Mouse (Mus musculus) liver, embryonic 16.5 days (tissue): ENCODE data around the gene Zscan26. TPM values are rescaled to one million over a fixed set of nuclear protein-coding genes. Genes with fewer than 3 reads are reported as not detected.
A peak's percentile ranks its signal among the peaks of the same experiment; 100 is the strongest.
"Not testable (repeated sequence)": the region's sequence is repeated elsewhere in the genome, so short reads cannot be mapped to it uniquely, and the experiment has no call there.

ENCODE experiments used
- ATAC-seq: fragments of 200-750 bp; cut with Nextera tagmentation; 2 replicates; pipeline ENCODE4 v1.8.0; 2017; ENCODE audit warnings: low read depth, mild to moderate bottlenecking, moderate number of reproducible peaks, moderate library complexity
- H3K27ac ChIP-seq: fragments of 300-500 bp; sonication (generic); 2 replicates; pipeline ENCODE4 v1.5.1; 2014; ENCODE audit warnings: mild to moderate bottlenecking, low read length
- H3K27me3 ChIP-seq: fragments of 300-500 bp; sonication (generic); 2 replicates; pipeline ENCODE4 v1.6.1; 2014; ENCODE audit warnings: low read depth, low read length, mixed read lengths; ENCODE audit not compliant: control insufficient read depth, insufficient read depth
- H3K36me3 ChIP-seq: fragments of 300-500 bp; sonication (generic); 2 replicates; pipeline ENCODE4 v1.6.1; 2014; ENCODE audit warnings: mild to moderate bottlenecking; ENCODE audit not compliant: control insufficient read depth, insufficient read depth
- H3K4me1 ChIP-seq: fragments of 300-500 bp; sonication (generic); 2 replicates; pipeline ENCODE4 v1.6.1; 2014; ENCODE audit warnings: low read depth, low read length, mixed read lengths; ENCODE audit not compliant: control insufficient read depth
- H3K4me2 ChIP-seq: fragments of 300-500 bp; sonication (generic); 2 replicates; pipeline ENCODE4 v1.6.1; 2014; ENCODE audit warnings: low read depth, low read length, mixed read lengths
- H3K4me3 ChIP-seq: fragments of 300-500 bp; sonication (generic); 2 replicates; pipeline ENCODE4 v1.5.1; 2014; ENCODE audit warnings: low read depth, mild to moderate bottlenecking, low read length
- H3K9ac ChIP-seq: fragments of 300-500 bp; sonication (generic); 2 replicates; pipeline ENCODE4 v1.6.1; 2014; ENCODE audit warnings: low read depth, low read length
- H3K9me3 ChIP-seq: fragments of 300-500 bp; sonication (generic); replicated peaks from 2 replicates; pipeline ENCODE4 v1.6.1; 2016; ENCODE audit warnings: low read length; ENCODE audit not compliant: control insufficient read depth
- WGBS: fragments of 180-500 bp; shearing (Covaris S2); extraction: QIAGEN DNeasy Blood & Tissue Kit; methylation state at CpG from one replicate; pipeline ENCODE4 v1.1.7; 2014; ENCODE audit not compliant: insufficient replicate concordance; 5-methylcytosine and 5-hydroxymethylcytosine counted together
- microRNA counts: library from miRNA; unstranded; fragments of <30 nt; microRNA quantifications from one replicate; lab custom pipeline; 2016
- microRNA-seq: library from miRNA; unstranded; fragments of <30 nt; microRNA quantifications from one replicate; pipeline ENCODE4, GENCODE M21; 2016
- polyA plus RNA-seq: library from polyadenylated mRNA; unstranded; fragments of >200 nt; fragmentation: Nextera tagmentation; extraction: Ambion mirVana; gene quantifications from 2 replicates; pipeline ENCODE4 v1.2.1, GENCODE M21; 2015

Zscan26 gene
- polyA plus RNA-seq, 1 experiment from 2014 or later, result 13.3 TPM

- Histone ChIP-seq H3K4me2 (no peak overlapping the region), H3K36me3 (peaks cover 32% of the 10 kb centered on the region)
Observed at GRCm38 (mm10) chr13:21397486-21397885, 56.0 kb downstream of the Zscan26 start.

GRCm38 (mm10) chr13:21396048-21396447, 57.5 kb downstream of the Zscan26 start:
- not testable (repeated sequence) for H3K4me1 ChIP-seq, H3K9me3 ChIP-seq, H3K4me2 ChIP-seq, H3K9ac ChIP-seq, H3K27ac ChIP-seq, H3K4me3 ChIP-seq, ATAC-seq, H3K27me3 ChIP-seq
- H3K36me3 ChIP-seq, result peaks cover 44% of the 10 kb centered on the region
- 94% methylated on average over 18 of the region's 18 CpGs for WGBS

More at GRCm38 (mm10) chr13:21397486-21397885, 56.0 kb downstream of the Zscan26 start:
- H3K4me3 ChIP-seq, result no peak overlapping the region
- no peak overlapping the region for H3K9ac ChIP-seq
- H3K4me1 ChIP-seq, result peaks cover 9% of the 10 kb centered on the region
- no peak for ATAC-seq
- no peak overlapping the region for H3K27ac ChIP-seq
- no peaks in the 10 kb centered on the region for H3K9me3 ChIP-seq
- H3K27me3 ChIP-seq, result no peaks in the 10 kb centered on the region
- 66% methylated on average over 2 of the region's 2 CpGs for WGBS

- ATAC-seq, result no peak
- H3K9me3 ChIP-seq, result no peaks in the 10 kb centered on the region
- no peak overlapping the region for H3K27ac ChIP-seq
- 84% methylated on average over 6 of the region's 6 CpGs for WGBS
- H3K36me3 ChIP-seq, result peaks cover 48% of the 10 kb centered on the region
- no peaks in the 10 kb centered on the region for H3K27me3 ChIP-seq
- H3K9ac ChIP-seq, result no peak overlapping the region
- H3K4me3 ChIP-seq, result no peak overlapping the region
- no peak overlapping the region for H3K4me2 ChIP-seq
- H3K4me1 ChIP-seq, result no peaks in the 10 kb centered on the region
Observed at GRCm38 (mm10) chr13:21395623-21396022, 57.9 kb downstream of the Zscan26 start.

- Histone ChIP-seq H3K4me3 (no peak overlapping the region), H3K9ac (no peak overlapping the region), H3K4me1 (no peaks in the 10 kb centered on the region), H3K4me2 (no peak overlapping the region), H3K9me3 (no peaks in the 10 kb centered on the region), H3K36me3 (peaks cover 52% of the 10 kb centered on the region), H3K27ac (no peak overlapping the region), H3K27me3 (no peaks in the 10 kb centered on the region)
- WGBS, result 82% methylated on average over 1 of the region's 1 CpGs
- no peak for ATAC-seq
Observed at GRCm38 (mm10) chr13:21395211-21395610, 58.3 kb downstream of the Zscan26 start.

MicroRNA genes within 50 kb of the gene (microRNA counts, 519-probe panel; counts per million panel counts)
- 2,929 counts per million, percentile 81 among the panel's probes with 10 or more counts for microRNA mmu-miR-1896 (lab: Ali Mortazavi, UCI)

Small RNA genes within 50 kb of the gene (microRNA-seq; reads per million reads assigned to microRNA genes)
- not detected for gene Mir1896
- gene Mir6942, result not detected

Other genes with a start within 250 kb of the Zscan26 start
- gene Gpx5, start 161.0 kb downstream of the Zscan26 start, polyA plus RNA-seq, result not detected in 2 replicates
- gene Gpx6, start 141.6 kb downstream of the Zscan26 start, polyA plus RNA-seq, result not detected in 2 replicates
- not detected in 2 replicates for gene Olfr1367, start 106.8 kb downstream of the Zscan26 start, polyA plus RNA-seq
- gene Zscan12, start 90.9 kb downstream of the Zscan26 start, polyA plus RNA-seq, result 2.7 and 2.9 TPM in 2 replicates
- 28.9 and 30.2 TPM in 2 replicates for gene Zkscan3, start 51.0 kb downstream of the Zscan26 start, polyA plus RNA-seq
- 0.82 and 0.97 TPM in 2 replicates for gene Pgbd1, start 12.7 kb downstream of the Zscan26 start, polyA plus RNA-seq
- gene Nkapl, start 14.8 kb upstream of the Zscan26 start, polyA plus RNA-seq, result 0.79 and 1.0 TPM in 2 replicates
- gene Zkscan4, start 25.2 kb upstream of the Zscan26 start, polyA plus RNA-seq, result 0.44 TPM in 2 replicates
- not detected in 2 replicates for gene Gm10065, start 25.7 kb upstream of the Zscan26 start, polyA plus RNA-seq
- 0.62 and 0.70 TPM in 2 replicates for gene AK157302, start 41.5 kb upstream of the Zscan26 start, polyA plus RNA-seq
- 4.7 and 5.5 TPM in 2 replicates for gene Gm11273, start 47.7 kb upstream of the Zscan26 start, polyA plus RNA-seq
- gene Zkscan8, start 77.4 kb upstream of the Zscan26 start, polyA plus RNA-seq, result 1.0 and 1.2 TPM in 2 replicates
- 0.04 TPM in 1 of 2 replicates, not detected in the other for gene Olfr1366, start 89.1 kb upstream of the Zscan26 start, polyA plus RNA-seq
- gene Olfr1535, start 106.2 kb upstream of the Zscan26 start, polyA plus RNA-seq, result not detected in 2 replicates
- not detected in 2 replicates for gene Olfr1364, start 128.0 kb upstream of the Zscan26 start, polyA plus RNA-seq
- not detected in 2 replicates for gene Olfr1362, start 160.3 kb upstream of the Zscan26 start, polyA plus RNA-seq
- gene Olfr11, start 188.8 kb upstream of the Zscan26 start, polyA plus RNA-seq, result not detected in 2 replicates
- gene Olfr1361, start 209.7 kb upstream of the Zscan26 start, polyA plus RNA-seq, result not detected in 2 replicates
- not detected in 2 replicates for gene Olfr1360, start 223.7 kb upstream of the Zscan26 start, polyA plus RNA-seq
- not detected in 2 replicates for gene Olfr1359, start 244.4 kb upstream of the Zscan26 start, polyA plus RNA-seq